Mouse (Mus musculus) gastrocnemius, postnatal 25 days (tissue): ENCODE measurements around the gene Mettl11b. TPM values are rescaled to one million over a fixed set of nuclear protein-coding genes. Genes with fewer than 3 reads are reported as not detected.

Source experiments
- DNase-seq: peaks from one replicate; pipeline ENCODE4 v3.0.0; 2022
- total RNA-seq, 2 experiments: library from RNA; stranded (reverse); gene quantifications; 1 replicate in 1 of 2; 2 replicates in 1 of 2; pipeline ENCODE4 v1.2.3; 2021

Mettl11b gene
- total RNA-seq, 2 experiments from 2014 or later = 1.8 to 16.3 TPM

DNA sequence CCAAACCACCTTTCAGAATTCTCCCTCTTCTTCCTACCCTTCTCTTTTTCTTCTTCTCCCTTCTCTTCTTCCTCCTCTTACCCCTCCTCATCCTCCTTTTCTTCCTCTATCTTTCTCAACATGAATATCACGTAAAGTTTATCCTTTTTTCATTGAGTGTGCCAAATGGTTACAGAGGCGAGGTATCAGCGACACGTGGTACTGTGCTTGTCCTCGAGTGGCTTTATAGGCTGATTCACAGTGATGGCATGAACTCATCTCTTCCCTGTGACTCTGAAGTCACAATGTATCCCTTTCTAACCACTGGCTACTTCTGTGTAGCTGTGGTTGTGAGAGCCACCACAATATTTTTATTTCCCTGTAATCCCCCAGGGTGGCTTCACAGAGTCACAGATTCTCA, 68.6 kb downstream of the Mettl11b start:
- no peak for DNase-seq

Other genes with a start within 250 kb of the Mettl11b start
- gene Kifap3, start 54.4 kb upstream of the Mettl11b start, total RNA-seq = 10 to 100 TPM; 13.8 to 14.1 TPM
- gene Scyl3, start 203.9 kb upstream of the Mettl11b start, total RNA-seq = 1 to 10 TPM; 4.0 to 4.7 TPM